Mouse (Mus musculus) C2C12 (cell line): ENCODE results near the gene Hnrnph3.

Experiments used
- CEBPB ChIP-seq: IDR thresholded peaks from one replicate; pipeline ENCODE4 v1.6.1; 2011; ENCODE audit warnings: low read depth, mild to moderate bottlenecking, control low read depth, moderate library complexity
- CTCF ChIP-seq: IDR thresholded peaks from one replicate; pipeline ENCODE4 v1.5.1; 2011; ENCODE audit not compliant: control insufficient read depth, insufficient read depth, insufficient read length
- FOSL1 ChIP-seq: IDR thresholded peaks from one replicate; pipeline ENCODE4 v1.8.0; 2011; ENCODE audit warnings: mild to moderate bottlenecking, low read length; ENCODE audit not compliant: poor library complexity, insufficient read depth, severe bottlenecking
- MAX ChIP-seq: IDR thresholded peaks from one replicate; pipeline ENCODE4 v1.6.1; 2011; ENCODE audit warnings: mild to moderate bottlenecking, control low read depth
- MYOG ChIP-seq: IDR thresholded peaks from one replicate; pipeline ENCODE4 v1.6.1; 2011; ENCODE audit not compliant: control insufficient read depth, insufficient read length; ENCODE audit errors: extremely low read depth
- USF1 ChIP-seq: IDR thresholded peaks from one replicate; pipeline ENCODE4 v1.6.1; 2011; ENCODE audit warnings: low read depth, mild to moderate bottlenecking, control low read depth, moderate library complexity

DNA sequence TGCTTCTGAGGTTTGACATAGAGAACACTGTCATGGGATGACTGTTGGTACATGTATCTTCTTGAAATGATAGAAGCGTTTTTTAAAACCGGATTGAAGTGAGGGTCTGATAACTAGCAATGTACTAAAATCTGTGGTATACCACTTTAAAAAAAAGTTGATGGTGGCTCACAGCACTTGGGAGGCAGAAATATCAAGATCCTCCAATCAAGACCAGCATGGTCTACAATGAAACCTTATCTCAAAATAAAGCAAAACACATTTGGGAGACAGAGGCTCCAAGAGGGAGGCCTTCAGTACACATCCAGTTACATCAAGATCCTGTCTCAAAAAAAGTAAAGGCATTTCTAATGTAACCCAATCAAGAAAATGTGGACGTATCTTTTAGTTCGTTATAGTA, 2.3 kb downstream of the Hnrnph3 start:
- no peak for TF ChIP-seq CTCF
- TF ChIP-seq USF1: no peak
- no peak for TF ChIP-seq MYOG
- TF ChIP-seq FOSL1: no peak
- no peak for TF ChIP-seq MAX
- TF ChIP-seq CEBPB: no peak
